Mouse (Mus musculus) lung, embryonic 16.5 days (tissue): ENCODE data around the gene Rnf130. TPM values are rescaled to one million over a fixed set of nuclear protein-coding genes. Genes with fewer than 3 reads are reported as not detected.

Experiments
- ATAC-seq: fragments of 200-750 bp; cut with Nextera tagmentation; 2 replicates; pipeline ENCODE4 v1.8.0; 2017; ENCODE audit warnings: low read depth, mild to moderate bottlenecking, moderate library complexity
- H3K27ac ChIP-seq: fragments of 300-500 bp; sonication (generic); 2 replicates; pipeline ENCODE4 v1.5.1; 2014; ENCODE audit warnings: mild to moderate bottlenecking, control low read depth, low read length
- H3K27me3 ChIP-seq: fragments of 300-500 bp; sonication (generic); 2 replicates; pipeline ENCODE4 v1.6.1; 2014; ENCODE audit warnings: low read depth, low read length, mixed read lengths; ENCODE audit not compliant: control insufficient read depth, insufficient read depth
- H3K36me3 ChIP-seq: fragments of 300-500 bp; sonication (generic); 2 replicates; pipeline ENCODE4 v1.6.1; 2014; ENCODE audit warnings: low read length; ENCODE audit not compliant: control insufficient read depth, insufficient read depth
- H3K4me1 ChIP-seq: fragments of 300-500 bp; sonication (generic); replicated peaks from 2 replicates; pipeline ENCODE4 v1.6.1; 2014; ENCODE audit warnings: low read length, mixed read lengths; ENCODE audit not compliant: control insufficient read depth, insufficient read depth
- H3K4me2 ChIP-seq: fragments of 300-500 bp; sonication (generic); 2 replicates; pipeline ENCODE4 v1.6.1; 2014; ENCODE audit warnings: low read depth, low read length, control low read depth
- H3K4me3 ChIP-seq: fragments of 300-500 bp; sonication (generic); 2 replicates; pipeline ENCODE4 v1.5.1; 2014; ENCODE audit warnings: mild to moderate bottlenecking, low read length, control low read depth
- H3K9ac ChIP-seq: fragments of 300-500 bp; sonication (generic); 2 replicates; pipeline ENCODE4 v1.6.1; 2014; ENCODE audit warnings: low read length, control low read depth
- H3K9me3 ChIP-seq: fragments of 300-500 bp; sonication (generic); 2 replicates; pipeline ENCODE4 v1.6.1; 2016; ENCODE audit warnings: low read length; ENCODE audit not compliant: control insufficient read depth
- WGBS: fragments of 180-500 bp; shearing (Covaris S2); extraction: QIAGEN DNeasy Blood & Tissue Kit; methylation state at CpG from one replicate; pipeline ENCODE4 v1.1.7; 2014; 5-methylcytosine and 5-hydroxymethylcytosine counted together
- polyA plus RNA-seq: library from polyadenylated mRNA; unstranded; fragments of >200 nt; fragmentation: Nextera tagmentation; extraction: Ambion mirVana; gene quantifications from 2 replicates; pipeline ENCODE4 v1.2.1, GENCODE M21; 2015

The Rnf130 gene
- polyA plus RNA-seq, 1 experiment from 2014 or later: 38.3 TPM

- 89% methylated on average over 6 of the region's 6 CpGs for WGBS
Observed at GRCm38 (mm10) chr11:50104016-50104415, 78.9 kb downstream of the Rnf130 start.

DNA sequence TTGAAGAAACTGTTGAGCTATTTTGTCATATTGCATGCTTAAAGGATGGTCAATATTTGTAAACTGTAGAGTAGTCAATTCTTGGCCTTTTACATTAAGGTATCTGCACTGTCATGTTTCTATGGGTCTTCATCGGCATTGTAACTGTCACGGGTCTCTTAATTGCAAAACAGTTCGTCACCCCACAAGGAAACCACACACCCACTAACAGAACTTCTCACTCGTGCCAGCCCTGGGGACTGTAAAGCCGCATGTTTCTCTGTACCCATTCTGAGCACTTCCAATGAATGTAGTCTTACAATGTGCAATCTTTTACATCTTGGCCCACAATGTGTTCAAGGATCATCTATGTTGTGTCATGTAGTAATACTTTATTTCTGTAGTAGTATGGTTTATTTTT lies 80.1 kb downstream of the Rnf130 start:
- no peak for ATAC-seq
- H3K4me2 ChIP-seq: no peak overlapping the region
- H3K27me3 ChIP-seq: no peaks in the 10 kb centered on the region
- no peaks in the 10 kb centered on the region for H3K9me3 ChIP-seq
- H3K27ac ChIP-seq: no peak overlapping the region
- 87% methylated on average over 5 of the region's 5 CpGs for WGBS
- no peak overlapping the region for H3K4me3 ChIP-seq
- H3K36me3 ChIP-seq: no peaks in the 10 kb centered on the region
- no peak overlapping the region for H3K9ac ChIP-seq
- no peaks in the 10 kb centered on the region for H3K4me1 ChIP-seq

More at GRCm38 (mm10) chr11:50104016-50104415, 78.9 kb downstream of the Rnf130 start:
- no peaks in the 10 kb centered on the region for H3K9me3 ChIP-seq
- H3K27me3 ChIP-seq: no peaks in the 10 kb centered on the region
- no peak for ATAC-seq
- no peak overlapping the region for H3K9ac ChIP-seq
- H3K36me3 ChIP-seq: no peaks in the 10 kb centered on the region
- H3K4me2 ChIP-seq: no peak overlapping the region
- H3K4me1 ChIP-seq: no peaks in the 10 kb centered on the region
- H3K27ac ChIP-seq: no peak overlapping the region
- no peak overlapping the region for H3K4me3 ChIP-seq

DNA sequence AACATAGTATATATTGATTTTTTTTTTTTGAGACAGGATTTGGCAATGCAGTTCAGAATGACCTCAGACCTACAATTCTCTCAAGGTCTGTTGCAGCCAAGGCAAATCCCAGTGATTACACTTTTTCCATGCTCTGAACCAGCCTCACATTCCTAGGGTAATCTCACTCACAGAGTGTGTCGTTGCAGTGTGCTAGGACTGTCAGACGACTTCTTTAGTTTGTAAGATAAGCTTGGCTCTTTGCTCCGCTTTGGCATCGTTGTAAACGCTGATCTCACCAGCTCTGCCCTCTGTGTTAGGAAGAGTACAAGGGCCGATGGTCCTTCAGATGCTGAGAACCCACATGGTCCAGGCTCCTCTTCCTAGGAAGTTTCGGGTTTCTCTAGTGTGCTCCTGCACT lies 80.9 kb downstream of the Rnf130 start:
- H3K36me3 ChIP-seq: no peaks in the 10 kb centered on the region
- no peak overlapping the region for H3K27ac ChIP-seq
- no peaks in the 10 kb centered on the region for H3K9me3 ChIP-seq
- H3K4me2 ChIP-seq: no peak overlapping the region
- 64% methylated on average over 7 of the region's 7 CpGs for WGBS
- H3K9ac ChIP-seq: no peak overlapping the region
- H3K4me1 ChIP-seq: no peaks in the 10 kb centered on the region
- no peaks in the 10 kb centered on the region for H3K27me3 ChIP-seq
- ATAC-seq: no peak
- no peak overlapping the region for H3K4me3 ChIP-seq

GRCm38 (mm10) chr11:50108823-50109244 lies 83.7 kb downstream of the Rnf130 start:
- Histone ChIP-seq H3K9me3 (no peaks in the 10 kb centered on the region), H3K9ac (no peak overlapping the region; the same call in 1 of the 2 replicates), H3K27ac (peak overlapping the region; percentile 70), H3K4me1 (no peaks in the 10 kb centered on the region), H3K27me3 (no peaks in the 10 kb centered on the region), H3K4me3 (no peak overlapping the region), H3K36me3 (no peaks in the 10 kb centered on the region), H3K4me2 (no peak overlapping the region)
- WGBS: 56% methylated on average over 8 of the region's 8 CpGs
- ATAC-seq: peak; percentile 67

DNA sequence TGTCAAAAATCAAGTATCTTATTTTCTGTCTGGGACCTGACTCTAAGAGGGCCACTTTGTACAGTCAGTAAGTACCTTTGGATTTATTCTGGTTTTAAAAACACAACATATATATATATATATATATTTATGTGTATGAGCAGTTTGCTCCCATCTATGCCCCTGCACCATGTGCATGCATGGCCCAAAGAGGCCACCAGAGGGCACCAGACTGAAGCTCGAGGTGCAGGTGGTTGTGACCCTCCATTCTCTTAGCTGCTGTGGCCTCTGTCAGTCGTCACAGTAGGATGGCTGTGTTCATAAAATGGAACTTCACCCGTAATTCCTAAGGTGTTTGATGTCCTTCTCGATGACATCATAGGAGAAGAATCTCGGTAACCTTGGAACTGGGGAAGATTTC lies 89.2 kb downstream of the Rnf130 start:
- no peaks in the 10 kb centered on the region for H3K4me1 ChIP-seq
- no peaks in the 10 kb centered on the region for H3K9me3 ChIP-seq
- no peak overlapping the region for H3K4me2 ChIP-seq
- no peak overlapping the region for H3K27ac ChIP-seq
- H3K9ac ChIP-seq: no peak overlapping the region
- H3K36me3 ChIP-seq: no peaks in the 10 kb centered on the region
- no peaks in the 10 kb centered on the region for H3K27me3 ChIP-seq
- no peak; the same call in 1 of the 2 replicates for ATAC-seq
- H3K4me3 ChIP-seq: no peak overlapping the region
- WGBS: 14% methylated on average over 5 of the region's 5 CpGs

DNA sequence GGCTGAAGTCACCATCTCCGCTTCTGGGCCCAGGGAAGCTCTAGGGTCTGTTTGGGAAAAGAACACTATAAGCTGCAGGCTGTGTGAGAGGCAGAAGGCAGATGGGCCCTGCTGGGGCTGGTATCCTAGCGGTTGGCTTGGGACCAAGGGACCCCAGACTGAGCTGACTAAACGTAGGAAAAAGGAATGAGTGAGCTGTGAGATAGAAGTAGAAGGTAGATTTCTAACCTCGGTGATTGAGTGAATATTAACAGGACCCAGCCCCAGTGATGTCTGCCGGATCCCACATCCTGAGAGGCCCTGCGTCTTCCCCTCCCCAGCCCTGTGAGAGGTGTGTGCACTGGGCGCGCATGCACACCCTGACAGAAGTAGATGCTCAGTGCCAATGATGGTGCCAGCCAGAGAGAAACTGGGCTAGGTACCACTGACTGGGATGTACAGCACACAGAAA lies 97.5 kb downstream of the Rnf130 start:
- Histone ChIP-seq H3K9me3 (no peaks in the 10 kb centered on the region), H3K27me3 (no peaks in the 10 kb centered on the region), H3K4me3 (no peak overlapping the region), H3K4me2 (no peak overlapping the region), H3K4me1 (no peaks in the 10 kb centered on the region), H3K9ac (no peak overlapping the region), H3K27ac (no peak overlapping the region), H3K36me3 (no peaks in the 10 kb centered on the region)
- WGBS: 84% methylated on average over 8 of the region's 8 CpGs
- ATAC-seq: no peak

GRCm38 (mm10) chr11:50127781-50128180 lies 102.6 kb downstream of the Rnf130 start:
- Histone ChIP-seq H3K36me3 (no peaks in the 10 kb centered on the region), H3K27ac (no peak overlapping the region), H3K4me1 (peaks cover 8% of the 10 kb centered on the region; the same call in 1 of the 2 replicates), H3K4me2 (peak overlapping the region; percentile 50), H3K4me3 (peak overlapping the region; percentile 20; the same call in 1 of the 2 replicates), H3K9me3 (no peaks in the 10 kb centered on the region), H3K27me3 (no peaks in the 10 kb centered on the region), H3K9ac (peak overlapping the region; percentile 47; the same call in 1 of the 2 replicates)
- 5% methylated on average over 10 of the region's 10 CpGs for WGBS
- ATAC-seq: no peak

DNA sequence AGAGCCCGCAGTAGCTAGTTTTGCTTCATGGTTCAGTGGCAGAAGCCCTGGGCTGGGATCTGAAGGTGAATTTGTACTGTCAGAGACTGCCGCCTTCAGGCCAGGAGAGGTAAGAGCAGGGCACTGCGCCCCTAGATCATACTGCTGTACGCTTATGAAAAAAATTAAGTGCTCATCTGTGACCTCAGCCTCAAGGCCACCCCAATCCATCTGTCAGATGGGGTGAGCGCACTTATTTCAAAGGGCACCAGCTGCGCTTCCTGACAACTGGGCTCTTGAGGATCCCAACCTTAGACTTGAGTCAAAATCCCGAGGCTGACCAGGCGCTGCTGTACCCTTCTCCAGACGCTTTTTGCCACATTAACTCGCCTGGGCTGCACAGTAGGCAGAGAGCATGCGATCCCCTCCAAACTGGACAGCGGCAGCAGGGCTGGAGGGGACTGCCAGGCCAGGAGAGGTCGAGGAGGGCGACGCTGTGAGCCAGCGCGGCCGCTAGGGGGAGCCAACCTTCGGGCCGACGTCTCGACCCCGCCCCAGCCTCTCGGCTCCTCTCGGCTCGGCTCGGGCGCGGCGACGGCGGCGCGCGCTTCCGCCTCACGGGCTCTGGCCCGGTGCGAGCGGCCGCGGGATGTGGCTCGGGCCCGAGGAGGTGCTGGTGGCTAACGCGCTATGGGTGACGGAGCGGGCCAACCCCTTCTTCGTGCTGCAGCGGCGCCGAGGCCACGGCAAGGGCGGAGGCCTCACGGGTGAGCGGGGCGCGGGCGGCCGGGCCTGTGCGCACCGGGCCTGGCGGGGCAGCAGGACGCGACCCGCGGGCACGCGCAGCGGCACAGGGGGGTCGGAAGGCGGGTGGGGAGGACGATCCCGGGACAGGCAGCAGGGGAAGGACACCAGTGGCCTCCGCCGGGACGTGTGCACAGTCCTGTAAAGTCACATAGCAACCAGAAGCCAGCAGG lies 105.9 kb downstream of the Rnf130 start, which contains the start of gene Tbc1d9b:
TSS of gene Tbc1d9b (plus strand) at position 586 of the 956 bp plus-strand sequence.
- Histone ChIP-seq H3K9ac (peak within 1 kb of the TSS; percentile 99), H3K9me3 (no peaks in the 10 kb centered on the region), H3K36me3 (no peaks in the 10 kb centered on the region; the same call in 1 of the 2 replicates), H3K27me3 (no peaks in the 10 kb centered on the region), H3K4me1 (peaks cover 15% of the 10 kb centered on the region; the same call in 1 of the 2 replicates), H3K4me2 (peak within 1 kb of the TSS; percentile 93), H3K27ac (peak within 1 kb of the TSS; percentile 88), H3K4me3 (peak within 1 kb of the TSS; percentile 85)
- ATAC-seq: peak; percentile 95
- whole genome bisulfite sequencing: under 1% methylated on average over 74 of the region's 77 CpGs

DNA sequence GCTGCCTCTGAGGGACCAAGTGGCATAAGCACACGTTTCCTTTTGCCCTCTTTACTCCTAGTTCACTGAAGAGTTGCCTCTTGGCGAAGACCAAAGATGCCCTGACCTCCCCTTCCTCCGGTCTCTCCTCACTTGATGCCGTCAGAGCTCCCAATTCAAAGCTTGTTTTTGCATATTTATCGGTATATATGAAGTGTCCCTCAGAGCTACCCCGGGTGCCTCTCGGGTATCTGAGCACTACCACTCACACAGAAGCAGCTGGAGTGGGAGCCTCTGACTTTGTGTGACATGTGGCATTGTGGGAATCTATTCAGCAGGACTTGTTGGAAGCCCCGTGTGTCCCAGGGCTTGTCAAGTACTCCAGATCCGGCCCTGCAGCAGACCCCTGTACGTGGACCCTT lies 106.7 kb downstream of the Rnf130 start:
- Histone ChIP-seq H3K9ac (peak overlapping the region; percentile 99), H3K27ac (peak overlapping the region; percentile 88), H3K4me3 (peak overlapping the region; percentile 85), H3K4me1 (peaks cover 15% of the 10 kb centered on the region; the same call in 1 of the 2 replicates), H3K9me3 (no peaks in the 10 kb centered on the region), H3K4me2 (peak overlapping the region; percentile 93), H3K27me3 (no peaks in the 10 kb centered on the region), H3K36me3 (peaks cover 7% of the 10 kb centered on the region)
- ATAC-seq: no peak; the same call in 1 of the 2 replicates
- 3% methylated on average over 10 of the region's 10 CpGs for WGBS
